Mouse (Mus musculus) forebrain, embryonic 16.5 days (tissue): ENCODE results near the gene Bsx. TPM values are rescaled to one million over a fixed set of nuclear protein-coding genes. Genes with fewer than 3 reads are reported as not detected.

Experiments used
- ATAC-seq: fragments of 200-750 bp; cut with Nextera tagmentation; 2 replicates; pipeline ENCODE4 v1.8.0; 2017; ENCODE audit warnings: mild to moderate bottlenecking, moderate library complexity
- H3K27ac ChIP-seq: fragments of 300-500 bp; sonication (generic); 2 replicates; pipeline ENCODE4 v1.5.1; 2014; ENCODE audit warnings: low read length, control low read depth
- H3K27me3 ChIP-seq: fragments of 300-500 bp; sonication (generic); replicated peaks from 2 replicates; pipeline ENCODE4 v1.6.1; 2014; ENCODE audit warnings: low read length; ENCODE audit not compliant: control insufficient read depth, insufficient read depth
- H3K36me3 ChIP-seq: fragments of 300-500 bp; sonication (generic); 2 replicates; pipeline ENCODE4 v1.6.1; 2014; ENCODE audit not compliant: control insufficient read depth, insufficient read depth
- H3K4me1 ChIP-seq: fragments of 300-500 bp; sonication (generic); replicated peaks from 2 replicates; pipeline ENCODE4 v1.6.1; 2014; ENCODE audit warnings: low read length; ENCODE audit not compliant: control insufficient read depth, insufficient read depth
- H3K4me2 ChIP-seq: fragments of 300-500 bp; sonication (generic); 2 replicates; pipeline ENCODE4 v1.6.1; 2014; ENCODE audit warnings: mild to moderate bottlenecking, low read length, control low read depth
- H3K4me3 ChIP-seq: fragments of 300-500 bp; sonication (generic); replicated peaks from 2 replicates; pipeline ENCODE4 v1.5.1; 2014; ENCODE audit warnings: mild to moderate bottlenecking, low read length, control low read depth
- H3K9ac ChIP-seq: fragments of 300-500 bp; sonication (generic); replicated peaks from 2 replicates; pipeline ENCODE4 v1.6.1; 2014; ENCODE audit warnings: low read depth, low read length, control low read depth
- H3K9me3 ChIP-seq: fragments of 300-500 bp; sonication (generic); 2 replicates; pipeline ENCODE4 v1.6.1; 2016; ENCODE audit warnings: low read length; ENCODE audit not compliant: control insufficient read depth
- WGBS: fragments of 180-500 bp; shearing (Covaris S2); extraction: QIAGEN DNeasy Blood & Tissue Kit; methylation state at CpG from one replicate; pipeline ENCODE4 v1.1.7; 2014; 5-methylcytosine and 5-hydroxymethylcytosine counted together
- polyA plus RNA-seq: library from polyadenylated mRNA; unstranded; fragments of >200 nt; fragmentation: Nextera tagmentation; extraction: Ambion mirVana; gene quantifications from 2 replicates; pipeline ENCODE4 v1.2.1, GENCODE M21; 2015

Bsx gene
- polyA plus RNA-seq, 1 experiment from 2014 or later: 0.61 TPM

- no peak overlapping the region for H3K4me3 ChIP-seq
- peaks cover 10% of the 10 kb centered on the region for H3K4me1 ChIP-seq
- H3K9ac ChIP-seq: no peak overlapping the region
- peaks cover 72% of the 10 kb centered on the region for H3K27me3 ChIP-seq
- no peak for ATAC-seq
- H3K9me3 ChIP-seq: no peaks in the 10 kb centered on the region
- WGBS: 1% methylated on average over 32 of the region's 32 CpGs
- H3K4me2 ChIP-seq: no peak overlapping the region
- no peaks in the 10 kb centered on the region for H3K36me3 ChIP-seq
- no peak overlapping the region for H3K27ac ChIP-seq
Measured at GRCm38 (mm10) chr9:40878291-40878945, 4.5 kb downstream of the Bsx start.

- no peak overlapping the region for H3K27ac ChIP-seq
- WGBS: 1% methylated on average over 14 of the region's 14 CpGs
- peaks cover 73% of the 10 kb centered on the region for H3K27me3 ChIP-seq
- H3K36me3 ChIP-seq: no peaks in the 10 kb centered on the region
- no peak overlapping the region for H3K9ac ChIP-seq
- no peak overlapping the region for H3K4me2 ChIP-seq
- H3K4me3 ChIP-seq: no peak overlapping the region
- no peaks in the 10 kb centered on the region for H3K9me3 ChIP-seq
- ATAC-seq: no peak
- peaks cover 8% of the 10 kb centered on the region for H3K4me1 ChIP-seq
Measured at GRCm38 (mm10) chr9:40878998-40879397, 5.1 kb downstream of the Bsx start.

GRCm38 (mm10) chr9:40885669-40886068, 11.7 kb downstream of the Bsx start:
- 22% methylated on average over 10 of the region's 10 CpGs for WGBS
- Histone ChIP-seq H3K27ac (no peak overlapping the region), H3K27me3 (peaks cover 80% of the 10 kb centered on the region), H3K36me3 (no peaks in the 10 kb centered on the region), H3K4me3 (no peak overlapping the region), H3K4me1 (no peaks in the 10 kb centered on the region), H3K9me3 (no peaks in the 10 kb centered on the region), H3K9ac (no peak overlapping the region), H3K4me2 (no peak overlapping the region)
- ATAC-seq: no peak

DNA sequence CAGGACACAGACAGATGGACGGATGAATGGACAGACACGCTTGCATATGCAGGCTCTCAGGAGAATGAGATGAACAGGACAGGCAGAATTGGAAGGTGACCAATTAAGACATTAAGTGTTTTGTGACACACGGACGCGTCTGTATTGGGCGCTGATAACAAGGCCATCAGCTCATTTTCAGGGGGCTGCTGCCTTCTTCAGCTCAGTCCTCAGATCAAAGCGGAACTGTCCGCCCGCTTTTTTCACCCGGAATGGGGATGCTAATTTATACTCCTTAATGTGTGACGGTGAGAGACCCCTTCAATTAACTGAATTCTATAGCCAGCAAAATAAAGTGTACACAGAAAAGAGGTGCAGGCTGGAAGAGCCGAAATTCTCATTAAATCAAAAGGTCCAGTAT, 15.5 kb downstream of the Bsx start:
- H3K4me3 ChIP-seq: no peak overlapping the region
- H3K27ac ChIP-seq: no peak overlapping the region
- H3K4me2 ChIP-seq: no peak overlapping the region
- H3K27me3 ChIP-seq: peaks cover 75% of the 10 kb centered on the region
- no peak overlapping the region for H3K9ac ChIP-seq
- WGBS: 13% methylated on average over 12 of the region's 12 CpGs
- no peaks in the 10 kb centered on the region for H3K4me1 ChIP-seq
- no peak for ATAC-seq
- no peaks in the 10 kb centered on the region for H3K36me3 ChIP-seq
- no peaks in the 10 kb centered on the region for H3K9me3 ChIP-seq

DNA sequence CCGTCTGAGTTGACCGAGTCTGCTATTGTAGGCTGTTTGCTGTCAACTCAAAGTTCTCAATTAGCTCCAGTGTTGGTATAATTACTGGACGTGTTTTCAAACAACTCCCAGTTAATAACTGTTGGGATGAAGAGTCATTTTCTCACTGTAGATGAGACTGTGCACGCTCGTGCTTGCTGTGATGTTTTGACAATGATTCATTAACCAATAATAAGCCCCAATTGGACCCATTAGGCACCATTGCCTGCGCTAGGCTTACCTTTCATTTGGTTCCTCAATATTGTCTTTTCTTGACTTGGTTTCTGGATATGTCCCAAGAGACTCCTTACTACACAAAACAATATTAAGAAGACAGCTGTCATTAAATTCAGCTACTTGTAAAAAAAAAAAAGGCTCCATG, 18.5 kb downstream of the Bsx start:
- no peaks in the 10 kb centered on the region for H3K36me3 ChIP-seq
- no peak overlapping the region for H3K9ac ChIP-seq
- H3K27ac ChIP-seq: no peak overlapping the region
- H3K9me3 ChIP-seq: no peaks in the 10 kb centered on the region
- H3K27me3 ChIP-seq: peaks cover 63% of the 10 kb centered on the region
- no peak overlapping the region for H3K4me3 ChIP-seq
- no peak overlapping the region for H3K4me2 ChIP-seq
- 26% methylated on average over 6 of the region's 6 CpGs for WGBS
- no peak for ATAC-seq
- no peaks in the 10 kb centered on the region for H3K4me1 ChIP-seq

- Histone ChIP-seq H3K9me3 (no peaks in the 10 kb centered on the region), H3K4me1 (no peaks in the 10 kb centered on the region), H3K27me3 (peaks cover 3% of the 10 kb centered on the region; the same call in 1 of the 2 replicates), H3K27ac (no peak overlapping the region), H3K9ac (no peak overlapping the region), H3K4me3 (no peak overlapping the region), H3K36me3 (no peaks in the 10 kb centered on the region), H3K4me2 (no peak overlapping the region)
- 6% methylated on average over 8 of the region's 8 CpGs for WGBS
- ATAC-seq: no peak
Measured at GRCm38 (mm10) chr9:40907413-40907812, 33.5 kb downstream of the Bsx start.

DNA sequence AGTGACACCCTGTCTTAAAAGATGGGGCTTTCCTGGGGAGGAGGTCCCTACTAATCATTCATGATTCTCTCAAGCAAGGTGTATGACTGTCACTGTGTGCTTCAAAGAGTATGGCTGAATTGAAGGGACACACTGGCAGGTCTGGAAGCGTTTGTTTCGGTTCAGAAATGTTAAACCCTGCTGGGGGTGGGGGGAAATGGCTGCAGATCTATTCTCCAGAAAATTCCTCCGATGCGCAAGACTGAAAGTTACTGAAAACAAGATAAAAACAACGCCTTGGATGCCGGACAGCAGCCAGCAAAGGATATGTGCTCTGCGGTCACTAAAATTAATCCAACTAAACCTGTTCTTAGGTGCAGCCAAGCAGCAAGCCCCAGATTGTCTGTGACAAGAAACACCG, 34.5 kb downstream of the Bsx start:
- Histone ChIP-seq H3K27me3 (peaks cover 3% of the 10 kb centered on the region; the same call in 1 of the 2 replicates), H3K36me3 (no peaks in the 10 kb centered on the region), H3K4me2 (no peak overlapping the region), H3K9me3 (no peaks in the 10 kb centered on the region), H3K27ac (no peak overlapping the region), H3K9ac (no peak overlapping the region), H3K4me3 (no peak overlapping the region), H3K4me1 (no peaks in the 10 kb centered on the region)
- ATAC-seq: no peak
- WGBS: 14% methylated on average over 8 of the region's 8 CpGs

- Histone ChIP-seq H3K9ac (no peak overlapping the region), H3K4me2 (no peak overlapping the region), H3K27ac (no peak overlapping the region), H3K4me3 (no peak overlapping the region), H3K9me3 (no peaks in the 10 kb centered on the region), H3K27me3 (peaks cover 3% of the 10 kb centered on the region; the same call in 1 of the 2 replicates), H3K4me1 (no peaks in the 10 kb centered on the region), H3K36me3 (no peaks in the 10 kb centered on the region)
- WGBS: 4% methylated on average over 7 of the region's 7 CpGs
- no peak for ATAC-seq
Measured at GRCm38 (mm10) chr9:40908915-40909314, 35.0 kb downstream of the Bsx start.

DNA sequence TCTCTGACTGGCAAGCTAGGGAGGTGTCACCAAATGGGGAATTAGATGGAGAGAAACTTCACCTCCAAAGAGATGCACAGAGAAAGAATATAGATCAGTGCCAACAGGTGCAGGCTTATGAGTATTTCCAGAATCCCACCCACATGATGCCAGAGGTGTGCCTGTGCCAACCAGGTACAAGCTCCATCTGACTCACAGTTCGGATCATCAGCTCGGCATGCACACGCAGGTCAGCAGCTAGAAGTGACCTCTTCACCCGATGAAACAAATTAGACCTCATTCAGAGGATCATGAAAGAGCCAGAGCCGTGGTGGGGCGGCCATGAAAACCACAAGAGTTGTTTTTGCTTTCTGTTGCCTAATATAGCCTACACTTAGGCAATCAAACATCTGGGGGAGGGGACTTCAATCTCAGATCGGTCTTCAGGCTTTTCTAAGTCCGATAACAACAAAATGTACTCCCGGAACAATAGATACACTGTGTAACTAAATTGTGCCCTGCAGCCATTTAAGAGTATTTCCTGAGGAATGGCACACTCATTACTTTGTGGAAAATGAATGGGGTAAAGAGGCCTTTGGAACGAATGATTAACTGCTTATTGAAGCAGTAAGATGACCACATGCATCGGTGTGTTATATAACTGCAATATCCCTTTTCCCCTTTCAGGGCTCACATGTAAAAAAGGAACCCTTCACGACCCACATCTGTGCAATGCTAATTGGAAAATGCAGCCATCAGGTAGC, 44.1 kb downstream of the Bsx start:
- H3K4me2 ChIP-seq: no peak overlapping the region
- ATAC-seq: no peak
- H3K4me3 ChIP-seq: no peak overlapping the region
- H3K9me3 ChIP-seq: no peaks in the 10 kb centered on the region
- 15% methylated on average over 12 of the region's 12 CpGs for WGBS
- no peak overlapping the region for H3K9ac ChIP-seq
- H3K27me3 ChIP-seq: no peaks in the 10 kb centered on the region
- no peaks in the 10 kb centered on the region for H3K36me3 ChIP-seq
- no peak overlapping the region for H3K27ac ChIP-seq
- no peaks in the 10 kb centered on the region for H3K4me1 ChIP-seq
